Mouse (Mus musculus): ENCODE measurements around the gene Arhgef26. TPM values are rescaled to one million over a fixed set of nuclear protein-coding genes. Genes with fewer than 3 reads are reported as not detected.

The Arhgef26 gene
- total and polyA plus RNA-seq, 3 experiments = 0.08 TPM; not detected in 2

DNA sequence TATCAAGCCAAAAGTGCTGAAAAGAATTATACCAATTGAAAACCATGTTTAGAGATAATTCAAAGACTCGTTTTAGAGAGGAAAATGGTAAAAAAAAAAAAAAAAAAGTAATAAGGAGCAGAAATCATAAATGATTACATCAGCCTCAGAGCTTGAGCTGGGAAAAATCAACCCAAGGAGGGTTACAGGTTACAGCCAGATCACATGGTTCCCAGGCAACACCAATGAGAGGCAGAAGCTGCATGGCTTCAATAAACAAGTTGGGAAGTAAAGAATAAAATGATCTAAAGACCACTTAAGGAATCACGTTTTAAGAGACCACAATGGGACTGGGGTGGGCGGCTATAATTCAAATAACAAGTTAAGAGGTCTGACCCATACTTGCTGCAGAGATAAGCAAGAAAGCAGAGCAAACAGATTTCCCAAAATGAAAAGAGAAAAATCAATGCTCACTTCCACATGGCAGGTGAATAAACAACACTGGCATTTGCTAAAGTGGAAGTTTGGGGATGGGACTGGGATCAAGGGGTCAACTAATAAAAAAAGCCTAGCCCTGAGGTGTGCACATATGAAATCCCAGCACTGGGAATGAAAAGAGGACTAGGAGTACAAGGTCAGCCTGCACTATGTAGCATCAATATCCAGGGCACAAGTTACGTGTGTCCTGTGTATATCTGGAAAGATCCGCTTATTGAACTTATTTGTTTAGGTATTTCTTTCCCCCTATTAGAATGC, 167.2 kb downstream of the Arhgef26 start:
- Histone ChIP-seq H3K9me3 (replicated peaks; ENCODE audit: insufficient read depth, low read length) (no peaks in the 10 kb centered on the region), H3K27me3 (ENCODE audit: control insufficient read depth in 1 of 2, insufficient read depth in 2 of 2, low read length in 2 of 2) (no peaks in the 10 kb centered on the region), H3K27ac (ENCODE audit: control insufficient read depth, low read depth, low read length) (no peak overlapping the region), H3K79me2 (ENCODE audit: control insufficient read depth, insufficient read depth, low read length, poor library complexity) (peaks cover 21% of the 10 kb centered on the region), H3K36me3 (ENCODE audit: control insufficient read depth in 1 of 2, insufficient read depth in 2 of 2, low read length in 2 of 2) (peaks cover 13 to 18% of the 10 kb centered on the region in 2 experiments), H3K9ac (ENCODE audit: control insufficient read depth, low read depth, low read length, poor library complexity, severe bottlenecking) (peak overlapping the region; percentile 98), H3K4me3 (ENCODE audit: control insufficient read depth in 1 of 2, insufficient read depth in 1 of 2, low read depth in 2 of 2, low read length in 2 of 2) (peak overlapping the region; percentile 92 to 100), H3K4me1 (ENCODE audit: control insufficient read depth in 1 of 2, insufficient read depth in 2 of 2, low read length in 2 of 2) (peaks cover 9 to 11% of the 10 kb centered on the region in 2 experiments; a peak in 3 of 4 replicates)
- TF ChIP-seq USF1 (IDR thresholded peaks at IDR 0.05; ENCODE audit: low read depth, low read length) (0 out of 2 replicates have a peak, but pooled peaks have one; percentile 17), UBTF (IDR thresholded peaks at IDR 0.05; ENCODE audit: borderline replicate concordance, insufficient read depth, low read depth, low read length) (no peak)
- DNase-seq (ENCODE audit: low read depth, low spot score) = peak; percentile 20

DNA sequence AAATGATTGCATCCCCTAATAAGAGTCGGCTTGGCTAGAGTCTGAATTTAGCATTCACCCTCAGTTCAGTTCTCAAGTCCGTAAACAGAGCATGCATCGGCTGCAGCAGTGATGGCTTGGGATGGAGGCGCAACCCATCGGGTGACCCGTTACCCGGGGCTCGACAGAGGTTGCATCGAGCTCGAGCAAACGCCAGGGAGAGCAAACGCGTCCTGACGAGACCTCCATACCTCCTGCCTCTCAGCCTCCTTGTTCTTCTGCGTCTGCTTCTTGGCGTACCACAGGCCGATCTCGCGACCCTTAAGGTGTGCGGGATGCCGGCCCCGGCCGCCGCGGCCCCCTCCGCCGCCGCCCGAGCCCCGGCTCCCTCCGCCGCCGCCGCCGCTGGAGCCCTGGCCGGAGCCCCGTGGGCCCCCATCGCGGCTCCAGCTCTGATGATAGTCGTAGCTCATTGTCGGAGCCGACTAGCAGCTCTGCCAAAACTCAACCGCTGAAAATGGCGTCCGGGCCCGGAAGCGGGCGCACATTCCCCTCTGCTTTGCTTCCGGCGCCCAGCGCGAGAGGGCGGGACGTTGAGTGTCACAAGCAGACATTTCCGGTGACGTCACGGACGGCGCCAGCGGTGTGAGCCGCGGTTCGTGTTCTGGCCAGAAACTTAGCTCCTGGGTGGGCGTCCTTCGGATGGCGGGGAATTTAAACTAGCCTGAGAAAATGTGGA, 168.5 kb downstream of the Arhgef26 start, which contains the start of gene Dhx36:
Dhx36 (minus strand) TSS at position 517 of the 718 bp plus-strand sequence.
- Histone ChIP-seq H3K36me3 (ENCODE audit: control insufficient read depth in 1 of 2, insufficient read depth in 2 of 2, low read length in 2 of 2) (peaks cover 2 to 18% of the 10 kb centered on the region in 2 experiments), H3K79me2 (ENCODE audit: control insufficient read depth, insufficient read depth, low read length, poor library complexity) (peaks cover 21% of the 10 kb centered on the region), H3K4me3 (ENCODE audit: control insufficient read depth in 1 of 2, insufficient read depth in 1 of 2, low read depth in 2 of 2, low read length in 2 of 2) (peak within 1 kb of the TSS; percentile 92 to 100), H3K4me1 (ENCODE audit: control insufficient read depth in 1 of 2, insufficient read depth in 2 of 2, low read length in 2 of 2) (peaks cover 9 to 11% of the 10 kb centered on the region in 2 experiments; a peak in 3 of 4 replicates), H3K27ac (ENCODE audit: control insufficient read depth, low read depth, low read length) (peak within 1 kb of the TSS; percentile 27; the same call in 1 of the 2 replicates), H3K27me3 (ENCODE audit: control insufficient read depth in 1 of 2, insufficient read depth in 2 of 2, low read length in 2 of 2) (no peaks in the 10 kb centered on the region), H3K9me3 (replicated peaks; ENCODE audit: insufficient read depth, low read length) (no peaks in the 10 kb centered on the region), H3K9ac (ENCODE audit: control insufficient read depth, low read depth, low read length, poor library complexity, severe bottlenecking) (peak within 1 kb of the TSS; percentile 98)
- DNase-seq (ENCODE audit: low read depth, low spot score) = peak; percentile 95
- TF ChIP-seq MAX (IDR thresholded peaks at IDR 0.05; ENCODE audit: low read length) = peak; percentile 85
- no peak for TF ChIP-seq RAD21 (IDR thresholded peaks at IDR 0.05; ENCODE audit: low read depth, low read length)
- TF ChIP-seq SMC3 (IDR thresholded peaks at IDR 0.05; ENCODE audit: low read depth, low read length) = no peak
- TF ChIP-seq MEF2A (IDR thresholded peaks at IDR 0.05; ENCODE audit: extremely low read depth, insufficient replicate concordance, low read depth, low read length, poor library complexity, severe bottlenecking) = no peak
- TF ChIP-seq ZNF384 (IDR thresholded peaks at IDR 0.05; ENCODE audit: low read depth, low read length) = no peak
- peak; percentile 68 for TF ChIP-seq TBP (IDR thresholded peaks at IDR 0.05; ENCODE audit: low read depth, low read length)
- TF ChIP-seq BHLHE40 (IDR thresholded peaks at IDR 0.05; ENCODE audit: borderline replicate concordance, low read depth, low read length) = no peak
- TF ChIP-seq ELF1 (IDR thresholded peaks at IDR 0.05; ENCODE audit: low read depth, low read length) = peak; percentile 84
- no peak for TF ChIP-seq ZKSCAN1 (IDR thresholded peaks at IDR 0.05; ENCODE audit: low read depth, low read length)
- TF ChIP-seq TCF12 (IDR thresholded peaks at IDR 0.05; ENCODE audit: low read depth, low read length) = peak; percentile 50; the same call in 1 of the 2 replicates
- TF ChIP-seq MXI1 (IDR thresholded peaks at IDR 0.05; ENCODE audit: low read depth, low read length) = peak; percentile 80
- TF ChIP-seq ETS1 (IDR thresholded peaks at IDR 0.05; ENCODE audit: low read depth, low read length) = 0 out of 2 replicates have a peak, but pooled peaks have one; percentile 36
- peak; percentile 68; the same call in 1 of the 2 replicates for TF ChIP-seq POLR2AphosphoS2 (IDR thresholded peaks at IDR 0.05; ENCODE audit: low read length)
- peak; percentile 68 to 90; a peak in 3 of 4 replicates for TF ChIP-seq POLR2A (IDR thresholded peaks at IDR 0.05; ENCODE audit: control insufficient read depth in 1 of 2, insufficient read depth in 1 of 2, low read depth in 1 of 2, low read length in 2 of 2, poor library complexity in 1 of 2)
- TF ChIP-seq JUND (IDR thresholded peaks at IDR 0.05; ENCODE audit: low read depth, low read length) = no peak
- TF ChIP-seq CHD2 (IDR thresholded peaks at IDR 0.05; ENCODE audit: low read length) = no peak
- no peak for TF ChIP-seq TAL1 (IDR thresholded peaks at IDR 0.05; ENCODE audit: low read length)
- peak; percentile 87 for TF ChIP-seq HCFC1 (IDR thresholded peaks at IDR 0.05; ENCODE audit: low read depth, low read length)
- no peak; the same call in 1 of the 2 replicates for TF ChIP-seq KAT2A (conservative IDR thresholded peaks at IDR 0.05; ENCODE audit: low read depth, low read length)
- peak; percentile 62 for TF ChIP-seq E2F4 (IDR thresholded peaks at IDR 0.05; ENCODE audit: borderline replicate concordance, low read depth, low read length)
- peak; percentile 61; the same call in 1 of the 2 replicates for TF ChIP-seq ZMIZ1 (IDR thresholded peaks at IDR 0.05; ENCODE audit: low read depth, low read length)
- no peak for TF ChIP-seq NRF1 (IDR thresholded peaks at IDR 0.05; ENCODE audit: insufficient read depth, low read depth, low read length, poor library complexity, severe bottlenecking)
- no peak for TF ChIP-seq UBTF (IDR thresholded peaks at IDR 0.05; ENCODE audit: borderline replicate concordance, insufficient read depth, low read depth, low read length)
- TF ChIP-seq NELFE (IDR thresholded peaks at IDR 0.05; ENCODE audit: low read depth, low read length) = peak; percentile 85
- TF ChIP-seq CTCF (IDR thresholded peaks at IDR 0.05 in 2 of 3, conservative IDR thresholded peaks at IDR 0.05 in 1 of 3; ENCODE audit: control insufficient read depth in 1 of 3, insufficient read depth in 1 of 3, low read depth in 2 of 3, low read length in 3 of 3, poor library complexity in 1 of 3, severe bottlenecking in 1 of 3) = no peak
- TF ChIP-seq USF1 (IDR thresholded peaks at IDR 0.05; ENCODE audit: low read depth, low read length) = no peak
- peak; percentile 61 for TF ChIP-seq SIN3A (IDR thresholded peaks at IDR 0.05; ENCODE audit: low read length)
